10 mouse cellular contexts compared by ENCODE assay signal in genomic region chr9:32534025-32534615, GRCm38 (mm10).
"Had no signal": no experiment of that assay in that cellular context is flagged by ENCODE, and none has a peak within 500 bp of the region (broad histone marks: within the 10 kb centered on the region; RNA-seq: fewer than 3 reads in every experiment).

No protein-coding gene starts in this region.

- H3K4me3 ChIP-seq: limb, embryonic 13.5 days; neural tube, embryonic 12.5 days had no signal

- H3K4me1 ChIP-seq: neural tube, embryonic 12.5 days had no signal

- DNase-seq: kidney, postnatal 10 days; left cerebral cortex, postnatal 4 days; lung, embryonic 14.5 days; lung, postnatal 10 days; midbrain, embryonic 14.5 days; thymus, adult 18-20 months; thymus, postnatal 14 days had no signal

- H3K27ac ChIP-seq: limb, embryonic 13.5 days; macrophage; neural tube, embryonic 12.5 days had no signal

- H3K27me3 ChIP-seq: limb, embryonic 13.5 days had no signal

- H3K9ac ChIP-seq: limb, embryonic 13.5 days; lung, embryonic 14.5 days; neural tube, embryonic 12.5 days had no signal

- H3K9me3 ChIP-seq: limb, embryonic 13.5 days; neural tube, embryonic 12.5 days had no signal

- H3K36me3 ChIP-seq: neural tube, embryonic 12.5 days had no signal

- H3K4me2 ChIP-seq: limb, embryonic 13.5 days; lung, embryonic 14.5 days; neural tube, embryonic 12.5 days had no signal
